Mouse (Mus musculus) stomach, embryonic 15.5 days (tissue): ENCODE measurements around the gene Arsg. TPM values are rescaled to one million over a fixed set of nuclear protein-coding genes. Genes with fewer than 3 reads are reported as not detected.
"Not testable (repeated sequence)": the region's sequence is repeated elsewhere in the genome, so short reads cannot be mapped to it uniquely, and the experiment has no call there.

Experiments used
- ATAC-seq: fragments of 200-750 bp; cut with Nextera tagmentation; 2 replicates; pipeline ENCODE4 v1.8.0; 2017; ENCODE audit warnings: low read depth, moderate number of reproducible peaks, moderate TSS enrichment; ENCODE audit not compliant: insufficient read depth, low FRiP score
- H3K27ac ChIP-seq: fragments of 300-500 bp; sonication (generic); 2 replicates; pipeline ENCODE4 v1.5.1; 2015; ENCODE audit warnings: mild to moderate bottlenecking, inconsistent platforms
- H3K27me3 ChIP-seq: fragments of 300-500 bp; sonication (generic); replicated peaks from 2 replicates; pipeline ENCODE4 v1.6.1; 2015; ENCODE audit warnings: inconsistent platforms
- H3K36me3 ChIP-seq: fragments of 300-500 bp; sonication (generic); 2 replicates; pipeline ENCODE4 v1.6.1; 2015; ENCODE audit warnings: inconsistent platforms
- H3K4me1 ChIP-seq: fragments of 300-500 bp; sonication (generic); 2 replicates; pipeline ENCODE4 v1.6.1; 2015; ENCODE audit warnings: inconsistent platforms
- H3K4me2 ChIP-seq: fragments of 300-500 bp; sonication (generic); 2 replicates; pipeline ENCODE4 v1.6.1; 2015; ENCODE audit warnings: mild to moderate bottlenecking, inconsistent platforms
- H3K4me3 ChIP-seq: fragments of 300-500 bp; sonication (generic); replicated peaks from 2 replicates; pipeline ENCODE4 v1.5.1; 2015; ENCODE audit warnings: inconsistent platforms
- H3K9ac ChIP-seq: fragments of 300-500 bp; sonication (generic); 2 replicates; pipeline ENCODE4 v1.6.1; 2015; ENCODE audit warnings: inconsistent platforms
- H3K9me3 ChIP-seq: fragments of 300-500 bp; sonication (generic); 2 replicates; pipeline ENCODE4 v1.6.1; 2016; ENCODE audit warnings: inconsistent platforms
- WGBS: fragments of 180-500 bp; shearing (Covaris S2); methylation state at CpG from one replicate; pipeline ENCODE4 v1.1.7; 2015; 5-methylcytosine and 5-hydroxymethylcytosine counted together
- microRNA-seq: library from miRNA; unstranded; fragments of <30 nt; microRNA quantifications from one replicate; pipeline ENCODE4, GENCODE M21; 2016
- polyA plus RNA-seq: library from polyadenylated mRNA; unstranded; fragments of >200 nt; fragmentation: Nextera tagmentation; extraction: Ambion mirVana; gene quantifications from 2 replicates; pipeline ENCODE4 v1.2.1, GENCODE M21; 2015

The Arsg gene
- polyA plus RNA-seq, 1 experiment from 2014 or later: 3.8 TPM

- Histone ChIP-seq H3K4me3 (no peak overlapping the region), H3K27me3 (no peaks in the 10 kb centered on the region), H3K27ac (0 out of 2 replicates have a peak overlapping the region, but pooled peaks have one; percentile 1), H3K4me2 (no peak overlapping the region), H3K36me3 (no peaks in the 10 kb centered on the region), H3K4me1 (no peaks in the 10 kb centered on the region), H3K9me3 (no peaks in the 10 kb centered on the region), H3K9ac (no peak overlapping the region)
- WGBS: 44% methylated on average over 4 of the region's 4 CpGs
- no peak for ATAC-seq
These were observed 143.6 kb downstream of the Arsg start for GRCm38 (mm10) chr11:109616766-109617165.

- WGBS: 38% methylated on average over 8 of the region's 8 CpGs
- H3K9ac ChIP-seq, H3K9me3 ChIP-seq, H3K4me3 ChIP-seq, H3K27me3 ChIP-seq, H3K4me1 ChIP-seq, H3K27ac ChIP-seq, ATAC-seq, H3K36me3 ChIP-seq, H3K4me2 ChIP-seq: not testable (repeated sequence)
These were observed 145.9 kb downstream of the Arsg start for GRCm38 (mm10) chr11:109619055-109619454.

GRCm38 (mm10) chr11:109620356-109620755 is 147.2 kb downstream of the Arsg start:
- 71% methylated on average over 6 of the region's 6 CpGs for WGBS
- H3K27me3 ChIP-seq: no peaks in the 10 kb centered on the region
- H3K4me2 ChIP-seq: no peak overlapping the region
- no peak for ATAC-seq
- 0 out of 2 replicates have a peak, but pooled peaks cover 5% of the 10 kb centered on the region for H3K4me1 ChIP-seq
- H3K36me3 ChIP-seq: no peaks in the 10 kb centered on the region
- no peak overlapping the region for H3K9ac ChIP-seq
- H3K27ac ChIP-seq: no peak overlapping the region
- H3K4me3 ChIP-seq: no peak overlapping the region
- H3K9me3 ChIP-seq: no peaks in the 10 kb centered on the region

GRCm38 (mm10) chr11:109621183-109621582 is 148.0 kb downstream of the Arsg start:
- Histone ChIP-seq H3K4me3 (no peak overlapping the region), H3K36me3 (no peaks in the 10 kb centered on the region), H3K27me3 (no peaks in the 10 kb centered on the region), H3K9ac (no peak overlapping the region), H3K9me3 (no peaks in the 10 kb centered on the region), H3K4me1 (0 out of 2 replicates have a peak, but pooled peaks cover 5% of the 10 kb centered on the region), H3K27ac (no peak overlapping the region), H3K4me2 (no peak overlapping the region)
- 20% methylated on average over 2 of the region's 2 CpGs for WGBS
- ATAC-seq: no peak

GRCm38 (mm10) chr11:109622518-109623037 is 149.4 kb downstream of the Arsg start:
- no peaks in the 10 kb centered on the region for H3K27me3 ChIP-seq
- H3K9me3 ChIP-seq: no peaks in the 10 kb centered on the region
- no peak overlapping the region for H3K9ac ChIP-seq
- ATAC-seq: 0 out of 2 replicates have a peak, but pooled peaks have one; percentile 41
- H3K27ac ChIP-seq: no peak overlapping the region; the same call in 1 of the 2 replicates
- WGBS: 8% methylated on average over 15 of the region's 15 CpGs
- peak overlapping the region; percentile 11; the same call in 1 of the 2 replicates for H3K4me3 ChIP-seq
- H3K36me3 ChIP-seq: no peaks in the 10 kb centered on the region
- 0 out of 2 replicates have a peak, but pooled peaks cover 5% of the 10 kb centered on the region for H3K4me1 ChIP-seq
- peak overlapping the region; percentile 49 for H3K4me2 ChIP-seq

Small RNA genes within 50 kb of the gene (microRNA-seq; reads per million reads assigned to microRNA genes)
- gene Gm25540: not detected

Other genes starting within 250 kb of the Arsg start
- 2.3 and 2.9 TPM in 2 replicates for gene Rgs9, start 175.2 kb upstream of the Arsg start, polyA plus RNA-seq
- 26.6 and 29.0 TPM in 2 replicates for gene Gna13, start 110.5 kb upstream of the Arsg start, polyA plus RNA-seq
- gene 9930022D16Rik, start 59.5 kb upstream of the Arsg start, polyA plus RNA-seq: not detected in 2 replicates
- 35.7 and 40.4 TPM in 2 replicates for gene Amz2, start 47.4 kb upstream of the Arsg start, polyA plus RNA-seq
- 10.3 and 12.9 TPM in 2 replicates for gene Slc16a6, start 224 bp downstream of the Arsg start, polyA plus RNA-seq
- 36.4 and 37.5 TPM in 2 replicates for gene Wipi1, start 138.6 kb downstream of the Arsg start, polyA plus RNA-seq
- gene Prkar1a, start 176.0 kb downstream of the Arsg start, polyA plus RNA-seq: 291 and 297 TPM in 2 replicates
- gene Fam20a, start 248.9 kb downstream of the Arsg start, polyA plus RNA-seq: 2.3 and 3.0 TPM in 2 replicates